Mouse (Mus musculus) hindbrain, embryonic 15.5 days (tissue): ENCODE measurements at regions not wholly inside any gene's neighbourhood (a gene's known extent, or its start where the extent isn't known, plus 50 kb on each side); places are given as distances from the start of the nearest gene placed in this dataset.
A peak's percentile ranks its signal among the peaks of the same experiment; 100 is the strongest.

Experiments used
- ATAC-seq: fragments of 200-750 bp; cut with Nextera tagmentation; 2 replicates; pipeline ENCODE4 v1.8.0; 2017; ENCODE audit warnings: low read depth, moderate number of reproducible peaks, moderate TSS enrichment; ENCODE audit not compliant: low FRiP score
- H3K27ac ChIP-seq: fragments of 300-500 bp; sonication (generic); replicated peaks from 2 replicates; pipeline ENCODE4 v1.5.1; 2015; ENCODE audit warnings: mild to moderate bottlenecking, inconsistent platforms
- H3K27me3 ChIP-seq: fragments of 300-500 bp; sonication (generic); 2 replicates; pipeline ENCODE4 v1.6.1; 2015; ENCODE audit warnings: control low read depth, inconsistent platforms
- H3K36me3 ChIP-seq: fragments of 300-500 bp; sonication (generic); 2 replicates; pipeline ENCODE4 v1.6.1; 2015; ENCODE audit warnings: control low read depth, inconsistent platforms
- H3K4me1 ChIP-seq: fragments of 300-500 bp; sonication (generic); replicated peaks from 2 replicates; pipeline ENCODE4 v1.6.1; 2015; ENCODE audit warnings: control low read depth, inconsistent platforms
- H3K4me2 ChIP-seq: fragments of 300-500 bp; sonication (generic); 2 replicates; pipeline ENCODE4 v1.6.1; 2015; ENCODE audit warnings: moderate library complexity, mild to moderate bottlenecking, inconsistent platforms
- H3K4me3 ChIP-seq: fragments of 300-500 bp; sonication (generic); 2 replicates; pipeline ENCODE4 v1.5.1; 2015; ENCODE audit warnings: mild to moderate bottlenecking, inconsistent platforms
- H3K9ac ChIP-seq: fragments of 300-500 bp; sonication (generic); 2 replicates; pipeline ENCODE4 v1.6.1; 2015; ENCODE audit warnings: inconsistent platforms
- H3K9me3 ChIP-seq: fragments of 300-500 bp; sonication (generic); 2 replicates; pipeline ENCODE4 v1.6.1; 2016; ENCODE audit warnings: control low read depth, inconsistent platforms
- WGBS: fragments of 180-500 bp; shearing (Covaris S2); methylation state at CpG from one replicate; pipeline ENCODE4 v1.1.7; 2015; 5-methylcytosine and 5-hydroxymethylcytosine counted together

DNA sequence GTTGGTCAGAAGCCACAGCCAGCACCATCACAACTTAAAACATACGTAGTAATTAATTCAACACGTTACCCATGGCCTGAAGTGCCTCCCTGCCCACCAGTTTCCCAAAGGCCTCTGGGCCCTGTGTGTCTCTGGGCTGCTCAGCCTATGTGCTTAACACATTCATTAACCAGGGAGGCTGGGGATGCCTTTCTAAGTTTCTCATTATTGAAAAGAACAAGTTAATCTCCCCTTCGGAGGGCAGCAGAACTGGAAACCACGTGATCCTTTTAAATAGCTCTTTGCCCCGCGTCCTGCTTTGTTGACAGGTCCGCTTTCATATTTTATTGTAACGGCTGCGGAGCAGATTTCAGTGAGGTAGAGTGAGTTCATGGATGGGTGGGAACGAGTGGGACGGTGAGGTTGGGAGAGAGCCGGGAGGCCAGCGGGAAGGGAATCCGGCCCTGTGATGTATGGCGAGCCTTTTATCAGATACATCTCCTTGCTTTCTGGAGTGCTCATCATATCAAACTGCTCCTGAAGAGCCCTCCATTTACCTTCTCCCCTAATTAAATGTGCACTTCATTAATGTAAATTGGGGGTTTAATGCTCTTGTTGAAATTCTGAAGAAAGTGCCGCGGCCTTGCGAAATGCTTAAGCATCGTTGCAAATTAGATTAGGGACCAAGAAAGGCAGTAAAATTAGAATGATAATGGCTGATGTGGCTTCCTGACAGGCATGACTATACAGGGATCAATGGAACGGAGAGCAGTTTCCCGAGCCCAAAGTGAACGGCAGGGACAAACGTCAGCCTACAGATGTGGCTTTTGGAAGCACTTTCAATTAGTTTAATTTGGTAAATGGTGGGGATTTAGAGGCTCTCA lies 127.0 kb downstream of the Nkx6-1 start:
- WGBS: 3% methylated on average over 23 of the region's 23 CpGs
- no peak overlapping the region for H3K4me3 ChIP-seq
- peaks cover 87% of the 10 kb centered on the region for H3K27me3 ChIP-seq
- H3K4me2 ChIP-seq: peak overlapping the region; percentile 23
- no peaks in the 10 kb centered on the region for H3K9me3 ChIP-seq
- H3K27ac ChIP-seq: no peak overlapping the region
- H3K9ac ChIP-seq: no peak overlapping the region
- H3K36me3 ChIP-seq: no peaks in the 10 kb centered on the region
- H3K4me1 ChIP-seq: peaks cover 8% of the 10 kb centered on the region
- no peak for ATAC-seq

DNA sequence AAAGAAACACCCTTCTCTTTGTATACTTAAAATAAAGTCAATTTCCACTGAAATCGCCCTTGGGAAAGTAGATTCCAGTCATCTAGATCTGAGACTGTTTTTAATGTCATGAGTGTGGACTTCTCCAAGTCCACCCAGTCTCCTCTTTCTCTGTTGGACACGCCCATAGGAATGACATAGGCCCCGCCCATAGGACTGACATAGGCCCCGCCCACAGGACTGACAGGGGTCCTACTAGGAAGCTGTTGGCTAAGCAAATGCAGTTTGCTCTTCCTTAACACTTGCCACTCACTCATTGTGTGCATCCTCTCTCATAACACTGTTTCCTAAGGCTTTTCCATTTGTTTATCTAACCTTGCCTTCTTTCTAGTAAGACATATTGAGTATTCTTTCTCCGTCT lies 129.3 kb downstream of the Nkx6-1 start:
- ATAC-seq: no peak
- H3K9me3 ChIP-seq: no peaks in the 10 kb centered on the region
- peaks cover 8% of the 10 kb centered on the region for H3K4me1 ChIP-seq
- no peak overlapping the region for H3K4me3 ChIP-seq
- no peak overlapping the region for H3K4me2 ChIP-seq
- H3K36me3 ChIP-seq: no peaks in the 10 kb centered on the region
- 66% methylated on average over 5 of the region's 5 CpGs for WGBS
- peaks cover 86% of the 10 kb centered on the region for H3K27me3 ChIP-seq
- H3K27ac ChIP-seq: no peak overlapping the region
- H3K9ac ChIP-seq: no peak overlapping the region

DNA sequence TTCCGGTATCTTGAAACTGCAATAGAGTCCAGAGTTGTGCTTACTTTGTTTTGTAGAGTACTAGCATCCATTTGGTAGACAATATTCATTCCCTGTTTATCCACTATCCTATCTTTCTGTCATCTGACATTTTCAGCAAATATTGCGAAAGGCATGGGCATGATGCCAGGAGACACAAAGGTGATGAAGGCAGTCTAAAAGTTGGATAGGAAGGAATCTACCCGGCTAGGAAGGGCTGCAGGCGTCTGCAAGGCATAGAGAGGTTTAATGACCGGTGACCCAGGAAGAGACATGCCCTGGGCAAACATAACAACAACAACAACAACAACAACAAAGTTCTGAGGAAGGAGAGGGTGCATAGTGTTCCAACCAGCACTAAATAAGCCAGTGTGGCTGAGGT lies 139.4 kb downstream of the Nkx6-1 start:
- no peak overlapping the region for H3K27ac ChIP-seq
- no peak overlapping the region for H3K4me3 ChIP-seq
- no peaks in the 10 kb centered on the region for H3K36me3 ChIP-seq
- H3K9ac ChIP-seq: no peak overlapping the region
- H3K4me2 ChIP-seq: no peak overlapping the region
- H3K9me3 ChIP-seq: no peaks in the 10 kb centered on the region
- no peak for ATAC-seq
- H3K27me3 ChIP-seq: peaks cover 99% of the 10 kb centered on the region
- 57% methylated on average over 5 of the region's 5 CpGs for WGBS
- peaks cover 23% of the 10 kb centered on the region for H3K4me1 ChIP-seq

GRCm38 (mm10) chr5:101524670-101525069 lies 140.1 kb downstream of the Nkx6-1 start:
- H3K36me3 ChIP-seq: no peaks in the 10 kb centered on the region
- H3K9ac ChIP-seq: no peak overlapping the region
- H3K27me3 ChIP-seq: peaks cover 96% of the 10 kb centered on the region
- no peak overlapping the region for H3K4me3 ChIP-seq
- H3K4me1 ChIP-seq: peaks cover 23% of the 10 kb centered on the region
- H3K9me3 ChIP-seq: no peaks in the 10 kb centered on the region
- no peak overlapping the region for H3K4me2 ChIP-seq
- ATAC-seq: no peak
- WGBS: 7% methylated on average over 4 of the region's 4 CpGs
- no peak overlapping the region for H3K27ac ChIP-seq

DNA sequence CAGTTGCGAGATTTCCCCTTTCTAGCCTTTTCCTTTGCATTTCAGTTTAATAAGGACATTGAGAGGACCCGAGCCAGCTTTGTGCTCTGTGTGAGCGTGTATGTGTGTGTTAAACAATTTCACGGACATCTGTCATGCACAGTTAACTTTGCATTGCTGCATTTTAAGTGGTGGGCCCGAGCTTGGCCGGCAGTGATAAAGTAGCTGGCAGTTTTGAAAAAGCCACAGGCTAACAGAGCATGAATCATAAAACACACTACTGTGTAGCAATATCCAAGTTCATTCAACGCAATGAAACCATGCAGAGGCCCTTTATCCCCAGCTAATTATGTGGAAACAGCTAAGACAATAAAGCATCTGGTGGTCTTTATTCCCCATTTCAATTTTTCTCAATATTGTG lies 140.9 kb downstream of the Nkx6-1 start:
- no peak overlapping the region for H3K27ac ChIP-seq
- WGBS: 6% methylated on average over 7 of the region's 7 CpGs
- H3K36me3 ChIP-seq: no peaks in the 10 kb centered on the region
- H3K4me1 ChIP-seq: peaks cover 23% of the 10 kb centered on the region
- no peaks in the 10 kb centered on the region for H3K9me3 ChIP-seq
- no peak overlapping the region for H3K9ac ChIP-seq
- no peak overlapping the region for H3K4me2 ChIP-seq
- peak; percentile 80 for ATAC-seq
- H3K27me3 ChIP-seq: peaks cover 96% of the 10 kb centered on the region
- H3K4me3 ChIP-seq: no peak overlapping the region

DNA sequence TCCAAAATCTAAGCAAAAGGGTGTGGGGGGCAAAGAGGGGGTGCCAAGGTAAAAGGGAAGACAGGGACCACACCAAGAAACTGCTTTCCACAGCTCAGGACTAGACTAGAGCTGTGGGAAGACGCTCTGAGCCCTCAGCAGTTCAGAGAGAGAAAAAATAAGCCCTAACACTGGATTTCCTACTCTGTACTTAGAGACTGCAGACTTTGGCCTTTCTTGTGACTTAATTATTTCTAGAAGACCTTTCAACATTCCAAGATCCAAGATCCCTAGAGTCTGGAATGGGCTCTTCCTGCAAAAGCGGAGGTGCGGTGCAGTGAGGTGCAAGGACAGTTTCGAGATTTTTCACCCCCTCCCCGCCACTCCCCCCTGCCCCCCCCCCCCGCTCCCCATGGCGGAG lies 141.3 kb downstream of the Nkx6-1 start:
- Histone ChIP-seq H3K4me1 (peaks cover 23% of the 10 kb centered on the region), H3K9me3 (no peaks in the 10 kb centered on the region), H3K36me3 (no peaks in the 10 kb centered on the region), H3K27ac (no peak overlapping the region), H3K4me3 (no peak overlapping the region), H3K4me2 (no peak overlapping the region), H3K27me3 (peaks cover 96% of the 10 kb centered on the region), H3K9ac (no peak overlapping the region)
- ATAC-seq: no peak
- whole genome bisulfite sequencing: 6% methylated on average over 7 of the region's 7 CpGs

DNA sequence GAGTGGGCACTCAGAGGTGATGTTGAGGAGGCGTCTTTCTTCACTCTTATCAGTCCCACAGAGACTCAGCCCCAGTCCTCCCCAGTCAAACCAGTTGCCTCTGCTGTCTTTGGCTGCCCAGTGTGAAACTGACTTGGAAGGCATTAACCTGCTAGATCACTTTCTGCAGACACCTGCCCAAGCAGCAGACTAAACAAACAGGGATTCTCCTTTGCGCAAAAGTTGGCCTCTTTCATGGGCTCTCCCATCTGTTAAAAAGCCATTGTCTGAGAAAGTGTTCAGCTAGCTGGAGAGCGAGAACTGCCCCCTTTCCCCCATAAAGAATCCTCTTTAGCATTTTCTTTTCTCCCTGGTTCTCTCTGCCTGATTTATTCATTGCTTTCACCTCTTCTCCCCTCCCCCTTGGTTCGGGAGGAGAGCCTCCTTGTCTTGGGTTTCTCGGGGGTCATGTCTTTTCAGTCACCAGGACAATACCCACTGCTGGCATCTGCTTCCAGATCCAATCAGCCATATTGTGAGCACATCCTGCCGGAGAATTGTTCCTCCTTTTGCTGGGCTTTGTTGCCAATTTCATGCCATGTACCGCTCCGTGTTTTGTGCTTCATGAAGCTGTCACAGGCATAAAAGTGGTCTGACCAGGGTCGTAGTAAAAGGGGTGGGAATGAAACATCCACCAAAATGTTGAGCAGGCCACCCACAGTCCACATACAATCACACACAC lies 143.7 kb downstream of the Nkx6-1 start:
- Histone ChIP-seq H3K4me3 (no peak overlapping the region), H3K36me3 (no peaks in the 10 kb centered on the region), H3K9me3 (no peaks in the 10 kb centered on the region), H3K27ac (no peak overlapping the region), H3K4me1 (peaks cover 23% of the 10 kb centered on the region), H3K4me2 (no peak overlapping the region), H3K27me3 (peaks cover 92% of the 10 kb centered on the region), H3K9ac (no peak overlapping the region)
- 11% methylated on average over 9 of the region's 9 CpGs for WGBS
- peak; percentile 32; the same call in 1 of the 2 replicates for ATAC-seq

DNA sequence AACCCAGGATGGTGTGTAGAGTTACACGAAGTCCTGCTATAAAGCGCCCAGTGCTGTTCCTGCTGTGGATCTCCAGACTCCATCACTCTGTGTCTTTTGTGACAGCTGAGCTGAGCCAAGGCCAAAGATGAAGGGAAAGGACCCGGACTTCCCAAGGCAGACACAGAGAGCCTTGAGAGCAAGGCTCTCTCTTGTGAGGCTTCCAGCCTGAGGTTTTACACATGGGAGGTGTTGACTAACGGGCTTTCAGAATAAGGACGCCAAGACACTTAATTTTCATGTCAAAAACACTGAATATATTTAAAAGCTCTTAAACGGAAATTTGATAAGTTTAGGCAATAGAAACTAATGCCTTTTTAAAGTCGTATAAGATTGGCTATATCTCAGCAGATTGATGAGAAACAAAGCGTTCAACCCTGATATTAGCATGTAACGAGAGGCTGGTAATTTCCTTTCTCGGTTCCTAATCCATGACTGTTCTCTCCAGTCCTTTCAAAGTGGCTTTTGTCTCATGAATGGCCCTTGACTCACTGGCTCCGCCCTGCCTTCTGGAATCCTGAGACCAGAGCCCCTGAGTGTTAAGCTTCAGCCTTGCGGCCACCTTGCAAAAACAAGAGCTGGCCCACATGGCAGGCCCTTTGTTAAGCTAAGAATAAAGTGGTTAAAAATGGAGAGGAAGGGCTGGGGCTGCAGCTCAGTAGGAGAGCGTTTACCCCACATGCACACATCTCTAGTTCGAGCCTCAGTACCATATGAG lies 145.8 kb downstream of the Nkx6-1 start:
- no peak overlapping the region for H3K4me3 ChIP-seq
- H3K4me2 ChIP-seq: no peak overlapping the region
- 24% methylated on average over 14 of the region's 14 CpGs for WGBS
- H3K9me3 ChIP-seq: no peaks in the 10 kb centered on the region
- no peak overlapping the region for H3K9ac ChIP-seq
- H3K27ac ChIP-seq: no peak overlapping the region
- H3K27me3 ChIP-seq: peaks cover 90% of the 10 kb centered on the region
- no peaks in the 10 kb centered on the region for H3K36me3 ChIP-seq
- ATAC-seq: no peak
- peaks cover 14% of the 10 kb centered on the region for H3K4me1 ChIP-seq

- Histone ChIP-seq H3K36me3 (no peaks in the 10 kb centered on the region), H3K27me3 (peaks cover 44% of the 10 kb centered on the region), H3K4me1 (peaks cover 9% of the 10 kb centered on the region), H3K9ac (no peak overlapping the region), H3K27ac (no peak overlapping the region), H3K4me3 (no peak overlapping the region), H3K9me3 (no peaks in the 10 kb centered on the region), H3K4me2 (peak overlapping the region; percentile 13)
- 0 out of 2 replicates have a peak, but pooled peaks have one; percentile 8 for ATAC-seq
- WGBS: 62% methylated on average over 14 of the region's 14 CpGs
Measured at GRCm38 (mm10) chr5:101497698-101498048, 167.1 kb downstream of the Nkx6-1 start.

DNA sequence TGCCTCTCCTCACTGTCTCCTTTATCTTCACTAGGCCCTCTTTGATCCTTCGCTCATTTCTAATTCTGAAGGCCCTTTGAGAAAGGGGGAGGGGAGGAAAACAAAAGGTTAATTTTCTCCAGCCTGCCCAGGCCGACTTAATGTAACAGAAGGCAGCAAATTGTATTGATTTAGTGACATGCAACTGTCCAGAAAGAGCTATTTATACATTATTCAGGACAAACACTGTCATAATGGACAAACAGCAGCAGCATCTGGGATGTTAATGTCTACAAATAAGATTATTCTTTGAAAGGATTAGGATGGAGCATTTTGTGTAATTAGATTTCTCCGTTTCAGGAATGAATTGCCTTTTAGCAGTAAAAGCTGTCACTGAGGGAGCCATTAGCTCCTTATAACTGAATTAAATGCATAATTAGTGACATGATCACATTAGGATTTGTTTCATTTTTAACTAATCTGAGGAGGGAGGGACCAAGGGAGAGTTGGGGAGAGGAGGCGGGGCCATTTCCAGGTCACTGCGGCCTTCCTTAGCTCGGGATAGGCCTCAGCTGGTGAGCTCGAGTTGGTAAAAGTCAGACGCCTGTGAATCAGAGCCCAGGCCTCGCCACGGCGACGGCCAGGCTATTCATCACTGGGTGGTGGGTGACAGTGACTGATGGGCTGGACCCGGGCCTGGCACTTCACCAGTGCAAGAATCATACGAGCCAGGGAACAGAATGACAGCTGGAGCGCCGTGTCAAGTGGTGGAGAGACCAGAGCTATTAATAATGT lies 167.7 kb downstream of the Nkx6-1 start:
- Histone ChIP-seq H3K4me2 (peak overlapping the region; percentile 13), H3K4me3 (no peak overlapping the region), H3K9me3 (no peaks in the 10 kb centered on the region), H3K9ac (no peak overlapping the region), H3K27me3 (peaks cover 42% of the 10 kb centered on the region), H3K27ac (no peak overlapping the region), H3K36me3 (no peaks in the 10 kb centered on the region), H3K4me1 (peaks cover 9% of the 10 kb centered on the region)
- 26% methylated on average over 16 of the region's 16 CpGs for WGBS
- peak; percentile 87 for ATAC-seq

DNA sequence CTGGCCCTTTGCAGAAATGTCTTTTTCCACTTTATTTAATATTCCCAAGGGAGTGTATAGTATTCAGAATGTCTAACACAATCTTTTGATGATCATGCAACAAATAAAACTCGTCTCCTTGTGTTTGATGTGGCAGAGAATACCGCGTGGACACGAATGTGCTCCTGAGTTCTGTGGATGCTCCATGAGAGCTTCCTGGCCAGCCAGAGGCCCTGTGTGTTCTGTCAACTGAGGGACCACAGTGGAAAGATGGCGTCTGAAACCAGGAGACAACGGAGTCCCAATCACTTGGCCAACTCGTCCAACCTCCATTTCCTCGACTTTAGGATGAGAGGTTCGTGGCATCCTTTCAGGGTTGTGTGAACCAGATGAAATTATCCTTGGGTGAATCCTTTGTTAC lies 168.6 kb downstream of the Nkx6-1 start:
- Histone ChIP-seq H3K4me2 (no peak overlapping the region), H3K36me3 (no peaks in the 10 kb centered on the region), H3K27ac (no peak overlapping the region), H3K27me3 (peaks cover 34% of the 10 kb centered on the region), H3K4me1 (peaks cover 9% of the 10 kb centered on the region), H3K9me3 (no peaks in the 10 kb centered on the region), H3K9ac (no peak overlapping the region), H3K4me3 (no peak overlapping the region)
- no peak for ATAC-seq
- 98% methylated on average over 9 of the region's 9 CpGs for WGBS
